Mouse (Mus musculus) cerebellum, adult 2 months (tissue): Measurements from ENCODE around the gene Lamp2. TPM values are rescaled to one million over a fixed set of nuclear protein-coding genes. Genes with fewer than 3 reads are reported as not detected.

Experiments used
- DNase-seq, 2 experiments: peaks; one replicate each; pipeline ENCODE4 v3.0.0; 2021
- H3K27ac ChIP-seq: fragments of 200-500 bp; 2 replicates; pipeline ENCODE4 v1.5.1; 2012; ENCODE audit warnings: low read length, control low read depth, inconsistent platforms; ENCODE audit not compliant: insufficient read depth
- H3K27me3 ChIP-seq: fragments of 200-500 bp; 2 replicates; pipeline ENCODE4 v1.6.1; 2012; ENCODE audit warnings: inconsistent platforms, mild to moderate bottlenecking, low read length, moderate library complexity; ENCODE audit not compliant: control insufficient read depth, insufficient read depth
- H3K4me1 ChIP-seq: fragments of 200-500 bp; 2 replicates; pipeline ENCODE4 v1.6.1; 2011; ENCODE audit warnings: low read length; ENCODE audit not compliant: control insufficient read depth, insufficient read depth
- H3K4me3 ChIP-seq: fragments of 200-500 bp; replicated peaks from 2 replicates; pipeline ENCODE3; 2011; ENCODE audit warnings: mild to moderate bottlenecking, low read depth, low read length, control low read depth; ENCODE audit not compliant: insufficient read depth
- CTCF ChIP-seq: fragments of 200-500 bp; IDR thresholded peaks from 2 replicates; pipeline ENCODE4 v1.5.1; 2011; ENCODE audit warnings: low read depth, mild to moderate bottlenecking, control low read depth, low read length, moderate library complexity, borderline replicate concordance; ENCODE audit not compliant: insufficient read depth
- POLR2A ChIP-seq: fragments of 200-500 bp; IDR thresholded peaks from 2 replicates; pipeline ENCODE4 v1.6.1; 2011; ENCODE audit warnings: low read length, control low read depth, borderline replicate concordance; ENCODE audit not compliant: insufficient read depth
- WGBS: fragments of 180-500 bp; shearing (Covaris S2); methylation state at CpG from one replicate; pipeline ENCODE4 v1.1.7; 2018; 5-methylcytosine and 5-hydroxymethylcytosine counted together
- polyA plus RNA-seq: library from polyadenylated mRNA; depleted of rRNA; stranded (reverse); fragments of >200 nt; gene quantifications from 2 replicates; pipeline ENCODE4 v1.2.3, GENCODE M21; 2012; rRNA removed

The Lamp2 gene
- polyA plus RNA-seq, 1 experiment: 64.7 TPM

- TF ChIP-seq CTCF (no peak), POLR2A (no peak)
- no peaks in the 10 kb centered on the region for H3K4me1 ChIP-seq
- DNase-seq: no peak
- 44% methylated on average over 8 of the region's 8 CpGs for WGBS
- H3K27ac ChIP-seq: no peak overlapping the region
- no peak overlapping the region for H3K4me3 ChIP-seq
- H3K27me3 ChIP-seq: no peaks in the 10 kb centered on the region
These were observed 94.2 kb downstream of the Lamp2 start for GRCm38 (mm10) chrX:38362016-38362415.

Other genes with a start within 250 kb of the Lamp2 start
- 44.8 and 51.5 TPM in 2 replicates for gene Tmem255a, start 204.0 kb downstream of the Lamp2 start, polyA plus RNA-seq
- not detected in 2 replicates for gene Atp1b4, start 140.3 kb downstream of the Lamp2 start, polyA plus RNA-seq
- gene Cul4b, start 119.7 kb upstream of the Lamp2 start, polyA plus RNA-seq: 17.9 and 20.8 TPM in 2 replicates
- gene Mcts1, start 144.1 kb upstream of the Lamp2 start, polyA plus RNA-seq: 79.3 and 80.6 TPM in 2 replicates
- gene C1galt1c1, start 178.6 kb upstream of the Lamp2 start, polyA plus RNA-seq: 40.6 and 43.5 TPM in 2 replicates